ENCODE assay signal across 26 mouse cellular contexts in genomic region chr11:90814471-90814870, GRCm38 (mm10).
DNase-seq lines count a peak whose midpoint lies in the region; ATAC-seq and TF ChIP-seq lines count a peak whose summit lies in the region.
"Had no signal": no experiment of that assay in that cellular context is flagged by ENCODE, and none has a peak within 500 bp of the region (broad histone marks: within the 10 kb centered on the region; RNA-seq: fewer than 3 reads in every experiment).

No protein-coding gene starts in this region.

- ATAC-seq in Patski: peak; percentile 95
- no peak for ATAC-seq in hindbrain, embryonic 14.5 days (ENCODE audit: low FRiP score)
- ATAC-seq: CD4-positive, CD25-positive, alpha-beta regulatory T cell, adult 4 months; forebrain, embryonic 14.5 days; forebrain, embryonic 16.5 days had no signal

- POLR2A ChIA-PET in Patski (lab: Charles Lee): no interaction called here

- CTCF ChIA-PET in Patski (lab: Charles Lee): no interaction called here

- H3K27me3 ChIP-seq in Patski: no peaks in the 10 kb centered on the region
- no peaks in the 10 kb centered on the region for H3K27me3 ChIP-seq in hindbrain, embryonic 14.5 days (ENCODE audit: control insufficient read depth, insufficient read depth, low read length)
- H3K27me3 ChIP-seq: CH12.LX; embryonic facial prominence, embryonic 13.5 days; embryonic facial prominence, embryonic 15.5 days; forebrain, embryonic 12.5 days had no signal

- H3K9me3 ChIP-seq in hindbrain, embryonic 14.5 days (ENCODE audit: control insufficient read depth, low read length): no peaks in the 10 kb centered on the region
- H3K9me3 ChIP-seq: embryonic facial prominence, embryonic 13.5 days; embryonic facial prominence, embryonic 15.5 days; forebrain, embryonic 10.5 days; forebrain, embryonic 12.5 days; G1E had no signal

- in situ Hi-C loops in Patski (cut with MboI; ENCODE audit: low pct_unique_long_range_greater_than_20kb): no loop called here

- no peak overlapping the region for H3K4me3 ChIP-seq in lung, adult 2 months (replicated peaks; ENCODE audit: extremely low read depth, low read depth, low read length)
- no peak overlapping the region for H3K4me3 ChIP-seq in hindbrain, embryonic 14.5 days (replicated peaks; ENCODE audit: low read length)
- H3K4me3 ChIP-seq: embryonic facial prominence, embryonic 13.5 days; embryonic facial prominence, embryonic 15.5 days; erythroblast, embryonic 14.5 days; forebrain, embryonic 10.5 days; forebrain, embryonic 12.5 days had no signal

- H3K4me1 ChIP-seq in lung, adult 2 months (ENCODE audit: control insufficient read depth, insufficient read depth, low read length): no peaks in the 10 kb centered on the region
- H3K4me1 ChIP-seq in hindbrain, embryonic 14.5 days (replicated peaks; ENCODE audit: control insufficient read depth, insufficient read depth, low read length): no peaks in the 10 kb centered on the region
- H3K4me1 ChIP-seq: embryonic facial prominence, embryonic 13.5 days; embryonic facial prominence, embryonic 15.5 days; forebrain, embryonic 10.5 days; forebrain, embryonic 12.5 days had no signal

- no peak overlapping the region for H3K27ac ChIP-seq in hindbrain, embryonic 14.5 days
- H3K27ac ChIP-seq: embryonic facial prominence, embryonic 13.5 days; embryonic facial prominence, embryonic 15.5 days; forebrain, embryonic 10.5 days; forebrain, embryonic 12.5 days had no signal

- no peak for TF ChIP-seq CTCF in lung, adult 2 months (IDR thresholded peaks at IDR 0.05; ENCODE audit: insufficient read depth, low read length)
- no peak for TF ChIP-seq CTCF in Patski (IDR thresholded peaks at IDR 0.05)

- H3K36me3 ChIP-seq in hindbrain, embryonic 14.5 days (replicated peaks; ENCODE audit: control insufficient read depth, insufficient read depth): no peaks in the 10 kb centered on the region
- H3K36me3 ChIP-seq: embryonic facial prominence, embryonic 13.5 days; embryonic facial prominence, embryonic 15.5 days; forebrain, embryonic 10.5 days; forebrain, embryonic 12.5 days; G1E had no signal

- H3K9ac ChIP-seq in hindbrain, embryonic 14.5 days: no peak overlapping the region
- H3K9ac ChIP-seq: embryonic facial prominence, embryonic 13.5 days; embryonic facial prominence, embryonic 15.5 days; forebrain, embryonic 12.5 days had no signal

- WGBS in lung, adult 2 months: 63% methylated on average over 5 of the region's 5 CpGs
- 90% methylated on average over 5 of the region's 5 CpGs for WGBS in hindbrain, embryonic 14.5 days

- no peak overlapping the region for H3K4me2 ChIP-seq in hindbrain, embryonic 14.5 days (replicated peaks)
- H3K4me2 ChIP-seq: embryonic facial prominence, embryonic 13.5 days; embryonic facial prominence, embryonic 15.5 days; forebrain, embryonic 12.5 days had no signal

- peak; percentile 3 for DNase-seq in lung, postnatal 25 days (ENCODE audit: low spot score)
- DNase-seq in lung, adult 2 months: no peak
- DNase-seq in Patski (ENCODE audit: low read depth, low spot score): no peak
- no peak for DNase-seq in spleen, postnatal 10 days (ENCODE audit: low spot score in 2 of 2)
- no peak for DNase-seq in hindbrain, embryonic 14.5 days (ENCODE audit: low spot score)
- DNase-seq: adrenal gland, adult 2 months; adrenal gland, postnatal 10 days; adrenal gland, postnatal 25 days; B cell, adult 2 months; cerebellum, adult 11 months; cerebellum, adult 18-20 months; cerebellum, adult 8-10 months; cerebellum, adult 9-11 months; cerebellum, postnatal 14 days; cerebellum, postnatal 36 days; embryo, embryonic 11 days had no signal

- TF ChIP-seq POLR2A in lung, adult 2 months (IDR thresholded peaks at IDR 0.05; ENCODE audit: borderline replicate concordance, extremely low read depth, low read depth, low read length): no peak
